Mouse (Mus musculus) T-helper 2 cell (primary cell): ENCODE data around the gene Mfn2.

Source experiments
- in situ Hi-C: fragments of 300-600 bp; cut with MboI, MseI; formaldehyde crosslinking; loops from one replicate; pipeline ENCODE4 v1.15.1; 2025; ENCODE audit warnings: high pct_unique_total_duplicates

Mfn2 gene

DNA sequence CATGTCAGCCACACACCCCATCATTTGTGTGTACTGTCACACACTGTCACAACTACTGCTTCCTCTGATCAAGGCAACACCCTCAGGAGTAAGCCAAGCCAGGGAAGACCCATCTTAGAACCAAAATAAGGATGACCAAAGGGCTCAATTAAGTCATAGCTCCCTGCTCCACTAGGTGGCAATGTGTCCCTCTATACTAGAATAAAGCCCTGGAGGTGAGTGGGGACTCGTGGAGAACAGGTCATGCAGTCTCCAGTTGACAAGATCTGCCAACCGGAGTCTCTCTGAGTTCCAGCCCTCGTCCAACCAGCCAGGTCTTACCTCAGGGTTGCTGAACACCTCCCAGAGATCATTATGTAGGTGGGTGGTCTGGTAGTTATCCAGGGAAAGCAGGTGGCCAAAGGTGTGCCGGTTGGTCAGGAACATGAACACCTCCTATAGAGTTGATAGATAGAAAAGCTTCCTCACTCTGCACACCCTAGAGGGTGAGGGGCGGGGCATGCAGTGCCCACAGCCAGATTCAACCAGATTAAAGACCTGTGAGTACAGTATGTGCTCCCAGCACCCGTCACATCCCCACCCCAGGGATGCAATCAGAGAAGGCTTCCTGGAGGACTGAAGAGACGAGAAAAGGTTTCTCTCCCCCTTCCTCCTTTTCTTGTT is 14.1 kb upstream of the Mfn2 start:
- in situ Hi-C loops: no loop called here

DNA sequence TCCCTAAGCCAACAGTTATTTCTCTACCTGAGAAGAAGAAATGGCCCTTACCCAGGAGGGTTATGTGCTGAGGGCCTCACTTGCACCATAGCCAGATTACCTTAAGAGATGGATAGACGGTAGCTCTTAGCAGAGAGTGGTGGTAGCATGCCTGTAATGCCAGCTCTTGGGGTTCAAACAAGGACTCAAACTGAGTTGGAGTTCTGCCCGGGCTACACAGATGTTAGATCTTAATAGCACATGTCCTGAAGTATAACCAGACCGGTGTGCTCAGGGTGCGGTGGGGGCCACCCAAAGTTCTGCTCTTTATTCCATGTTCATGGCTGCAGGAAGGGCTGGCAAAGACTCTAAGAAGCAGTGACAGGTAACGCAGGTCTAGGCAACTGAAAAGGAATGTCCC is 5.0 kb upstream of the Mfn2 start:
- in situ Hi-C loops: no loop called here

DNA sequence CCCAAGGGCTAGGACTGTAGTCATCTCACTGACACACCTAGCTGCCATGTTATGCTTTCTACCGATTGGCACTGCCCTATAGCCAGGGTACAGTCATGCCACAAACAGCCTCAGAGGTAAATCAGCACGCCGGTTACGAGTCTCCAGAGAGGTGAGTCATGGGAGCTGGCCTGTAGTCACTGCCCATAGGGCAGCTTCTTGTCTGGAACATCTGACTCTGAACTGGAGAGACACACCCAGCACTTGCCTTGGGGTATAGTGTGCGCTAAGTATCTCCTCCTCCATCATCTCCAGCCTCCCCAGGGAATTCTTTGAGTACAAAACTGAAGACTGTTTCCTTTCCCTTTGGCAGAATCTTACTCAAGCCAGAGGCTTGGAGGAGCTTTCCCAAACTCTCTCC is 1.7 kb upstream of the Mfn2 start:
- in situ Hi-C loops: no loop called here

- in situ Hi-C loops: no loop called here
Observed at GRCm38 (mm10) chr4:147905090-147905659, 671 bp upstream of the Mfn2 start.

DNA sequence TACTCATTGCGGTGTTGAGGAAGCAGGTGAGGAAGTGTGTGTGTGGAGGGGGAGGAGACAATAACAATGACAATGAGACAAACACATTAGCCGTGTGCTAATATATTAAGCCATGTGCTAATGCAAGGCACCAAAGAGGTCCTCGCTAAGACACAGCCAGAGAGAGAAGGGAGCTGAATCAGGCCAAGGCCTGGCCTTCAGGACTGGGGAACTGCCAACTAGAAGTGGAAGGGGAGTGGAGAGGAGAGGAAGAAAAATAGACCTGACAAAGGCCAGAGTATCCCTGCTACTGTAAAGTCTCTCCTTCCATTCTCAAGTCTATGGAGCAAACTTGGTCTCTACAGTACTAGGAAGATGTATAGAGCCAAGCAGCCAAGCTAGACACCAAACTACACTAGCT is 903 bp downstream of the Mfn2 start:
- in situ Hi-C loops: no loop called here

DNA sequence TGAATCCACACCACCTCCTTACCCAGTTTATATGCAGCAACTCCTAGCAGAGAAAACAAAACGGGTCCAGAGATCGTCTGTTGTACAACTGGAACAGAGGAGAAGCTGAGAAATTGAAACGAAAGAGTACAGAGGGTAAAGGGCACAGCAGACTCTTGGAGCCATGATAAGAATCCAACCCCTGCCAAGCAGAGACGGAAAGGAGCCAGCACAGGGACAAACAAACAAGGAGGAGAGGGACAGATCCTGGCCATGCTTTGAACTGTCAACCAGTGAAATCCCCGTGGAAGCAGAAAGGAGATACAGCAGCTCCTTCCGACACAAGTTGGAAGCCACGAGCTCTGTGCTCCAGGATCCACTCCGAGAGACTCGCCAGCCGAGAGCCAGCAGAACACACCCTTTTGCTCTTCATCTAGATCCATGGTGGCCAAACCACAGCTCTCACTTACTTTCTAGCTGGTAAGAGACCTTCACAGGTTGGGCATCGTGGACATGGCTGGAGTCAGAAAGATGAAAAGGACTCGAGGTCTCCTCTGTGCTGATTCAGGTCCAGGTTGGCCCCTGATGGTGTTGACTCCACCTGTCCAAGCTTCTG is 1.5 kb downstream of the Mfn2 start:
- in situ Hi-C loops: no loop called here

- in situ Hi-C loops: no loop called here
Observed at GRCm38 (mm10) chr4:147900452-147900851, 4.1 kb downstream of the Mfn2 start.

- in situ Hi-C loops: no loop called here
Observed at GRCm38 (mm10) chr4:147897348-147897747, 7.2 kb downstream of the Mfn2 start.

DNA sequence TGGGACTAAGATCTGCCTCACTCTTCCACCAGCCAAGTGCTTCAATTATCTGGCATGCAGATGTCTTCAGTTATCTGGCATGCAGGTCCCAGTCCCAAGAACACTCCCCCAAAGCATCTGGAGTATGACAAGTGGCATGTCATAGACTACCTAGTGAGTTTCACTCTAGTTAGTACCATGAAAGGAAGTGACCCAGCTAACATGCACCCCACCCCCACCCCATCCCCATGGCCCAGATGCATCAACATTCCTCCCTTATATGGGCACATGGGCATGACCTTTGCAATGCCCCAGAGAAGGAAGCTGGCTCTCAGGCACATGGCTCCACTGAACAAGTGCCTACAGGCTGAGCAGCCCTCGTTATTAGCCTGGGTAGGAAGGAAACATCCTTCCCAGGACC is 8.1 kb downstream of the Mfn2 start:
- in situ Hi-C loops: no loop called here

- in situ Hi-C loops: no loop called here
Observed at GRCm38 (mm10) chr4:147895815-147896330, 8.6 kb downstream of the Mfn2 start.

DNA sequence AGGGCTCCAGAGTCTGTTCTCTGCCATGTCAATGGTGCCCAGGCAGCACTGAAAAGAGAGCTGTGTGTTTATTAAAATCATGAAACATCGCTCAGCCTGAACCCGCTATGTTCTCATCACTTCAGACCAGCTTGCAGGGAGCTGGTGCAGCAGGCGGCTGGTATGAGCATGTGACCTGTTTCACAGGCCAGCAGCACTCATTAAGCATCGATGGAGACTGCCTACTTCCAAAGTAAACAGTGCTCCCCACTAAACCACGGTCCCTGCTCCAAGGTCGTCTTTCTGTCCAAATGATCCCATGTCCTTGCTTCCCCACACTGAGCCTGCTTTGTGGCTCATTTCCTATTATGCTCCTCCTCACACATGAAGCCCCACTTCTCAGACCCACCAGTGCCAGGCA is 14.2 kb downstream of the Mfn2 start:
- in situ Hi-C loops: no loop called here

- in situ Hi-C loops: no loop called here
Observed at GRCm38 (mm10) chr4:147888237-147888636, 16.3 kb downstream of the Mfn2 start.

- in situ Hi-C loops: no loop called here
Observed at GRCm38 (mm10) chr4:147887277-147887676, 17.2 kb downstream of the Mfn2 start.

- in situ Hi-C loops: no loop called here
Observed at GRCm38 (mm10) chr4:147886158-147886557, 18.3 kb downstream of the Mfn2 start.

DNA sequence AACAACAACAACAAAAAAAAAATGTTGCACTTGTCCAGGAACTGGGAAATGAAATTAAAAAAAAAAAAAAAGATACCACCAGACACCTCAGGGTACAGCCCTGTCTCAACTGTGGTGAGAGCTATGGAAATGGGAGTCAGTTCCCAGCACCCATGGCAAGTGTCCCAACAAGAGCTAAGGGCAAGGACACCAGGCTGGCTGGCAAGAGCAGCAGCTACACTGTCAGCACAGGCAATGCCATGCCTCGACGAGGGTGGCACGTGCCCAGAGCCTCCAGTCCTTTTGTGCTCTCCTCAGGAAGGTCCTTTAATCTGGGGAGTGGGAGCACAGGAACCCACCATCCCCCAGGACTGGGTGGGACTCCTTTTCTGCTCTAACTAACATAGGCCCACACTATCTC is 20.4 kb downstream of the Mfn2 start:
- in situ Hi-C loops: no loop called here

DNA sequence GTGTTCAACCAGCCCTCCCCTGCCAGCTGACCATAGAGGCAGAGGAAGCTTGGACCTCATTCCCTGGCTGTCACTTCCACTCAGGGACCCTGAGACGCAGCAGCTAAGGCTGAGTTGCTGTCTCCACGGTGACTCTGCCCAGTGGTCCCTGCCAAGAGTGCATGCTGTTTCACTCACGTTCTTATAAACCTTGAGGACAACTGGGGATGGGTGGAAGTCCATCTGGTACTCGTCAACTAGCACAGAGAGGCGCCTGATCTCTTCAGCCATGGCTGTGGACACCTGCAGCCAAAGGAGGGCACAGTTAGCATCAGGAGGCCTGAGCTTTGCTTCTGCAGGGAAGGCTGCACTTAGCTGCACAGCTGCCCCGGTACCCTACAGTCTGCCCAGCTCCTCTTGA is 21.5 kb downstream of the Mfn2 start:
- in situ Hi-C loops: no loop called here

GRCm38 (mm10) chr4:147881792-147882191 is 22.7 kb downstream of the Mfn2 start:
- in situ Hi-C loops: no loop called here

- in situ Hi-C loops: no loop called here
Observed at GRCm38 (mm10) chr4:147879865-147880264, 24.6 kb downstream of the Mfn2 start.

DNA sequence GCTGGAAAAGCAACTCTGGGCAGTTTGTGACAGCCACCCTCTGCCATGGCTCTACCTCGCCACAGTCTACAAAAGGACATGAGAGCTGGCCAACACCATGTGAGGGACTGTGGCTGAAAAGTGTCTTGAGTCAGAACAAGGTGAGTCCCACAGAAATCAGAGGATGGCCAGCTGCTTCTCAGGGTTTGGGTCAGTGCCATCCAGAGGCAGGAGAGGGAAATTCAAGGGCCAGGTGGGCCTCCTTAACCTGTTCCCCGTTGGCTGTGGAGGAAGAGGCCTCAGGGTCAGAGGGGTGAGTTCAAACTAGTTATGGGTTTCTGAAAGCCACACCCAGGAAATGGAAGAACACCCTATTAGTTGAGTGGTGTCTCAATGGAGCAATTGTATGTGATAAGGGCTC is 25.0 kb downstream of the Mfn2 start:
- in situ Hi-C loops: no loop called here

- in situ Hi-C loops: no loop called here
Observed at GRCm38 (mm10) chr4:147878537-147878936, 26.0 kb downstream of the Mfn2 start.

DNA sequence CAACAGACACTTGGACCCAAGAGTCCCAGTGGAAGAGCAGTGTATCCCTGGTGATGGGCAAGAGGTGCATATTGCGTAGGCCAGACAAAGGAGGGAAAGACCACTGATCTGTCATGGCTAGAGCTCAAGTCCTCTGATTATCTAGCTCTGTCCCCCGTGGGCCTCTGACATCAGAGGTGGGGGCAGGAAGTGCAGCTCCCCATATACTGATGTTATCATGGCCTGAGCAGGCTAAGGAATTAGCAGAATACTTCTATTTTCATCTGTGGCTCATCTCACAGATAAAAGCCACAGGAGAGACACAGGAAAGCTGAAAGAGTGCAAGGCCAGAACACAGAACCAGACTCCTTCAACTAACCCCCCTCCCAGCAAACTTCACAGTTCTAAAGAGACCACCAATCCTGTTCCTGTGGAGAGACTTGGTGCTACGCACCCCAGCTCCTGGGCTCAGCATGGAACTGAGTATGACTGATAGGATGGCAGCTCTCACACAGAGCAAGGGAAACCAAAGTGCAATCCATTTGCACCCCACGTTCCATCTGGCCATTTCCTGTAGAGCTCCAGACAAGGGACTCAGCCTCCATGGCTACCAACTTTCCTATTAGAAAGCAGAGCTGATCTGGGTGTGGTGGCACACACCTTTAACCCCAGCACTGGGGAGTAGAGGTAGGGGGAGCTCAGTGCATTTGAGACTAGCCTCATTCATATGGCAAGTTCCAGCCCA is 28.5 kb downstream of the Mfn2 start:
- in situ Hi-C loops: no loop called here

DNA sequence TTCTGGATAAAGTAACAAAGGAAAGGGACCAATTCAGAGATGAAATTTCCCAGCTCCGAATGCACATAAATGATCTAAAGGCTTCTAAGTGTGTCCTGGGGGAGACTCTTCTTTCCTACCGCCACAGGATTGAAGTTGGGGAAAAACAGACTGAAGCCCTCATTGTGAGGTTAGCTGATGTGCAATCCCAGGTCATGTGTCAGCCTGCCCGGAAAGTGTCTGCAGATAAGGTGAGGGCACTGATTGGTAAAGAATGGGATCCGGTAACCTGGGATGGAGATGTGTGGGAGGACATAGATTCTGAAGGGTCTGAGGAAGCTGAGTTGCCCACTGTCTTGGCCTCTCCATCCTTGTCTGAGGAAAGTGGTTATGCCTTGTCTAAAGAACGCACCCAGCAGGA is 35.3 kb downstream of the Mfn2 start:
- in situ Hi-C loops: loop anchor here (10.0 to 25.0 kb wide), 2 partner anchors 593 to 1076 kb away; no protein-coding TSS in a partner anchor
